ENCODE assay signal across 18 mouse cellular contexts in the genomic region with DNA sequence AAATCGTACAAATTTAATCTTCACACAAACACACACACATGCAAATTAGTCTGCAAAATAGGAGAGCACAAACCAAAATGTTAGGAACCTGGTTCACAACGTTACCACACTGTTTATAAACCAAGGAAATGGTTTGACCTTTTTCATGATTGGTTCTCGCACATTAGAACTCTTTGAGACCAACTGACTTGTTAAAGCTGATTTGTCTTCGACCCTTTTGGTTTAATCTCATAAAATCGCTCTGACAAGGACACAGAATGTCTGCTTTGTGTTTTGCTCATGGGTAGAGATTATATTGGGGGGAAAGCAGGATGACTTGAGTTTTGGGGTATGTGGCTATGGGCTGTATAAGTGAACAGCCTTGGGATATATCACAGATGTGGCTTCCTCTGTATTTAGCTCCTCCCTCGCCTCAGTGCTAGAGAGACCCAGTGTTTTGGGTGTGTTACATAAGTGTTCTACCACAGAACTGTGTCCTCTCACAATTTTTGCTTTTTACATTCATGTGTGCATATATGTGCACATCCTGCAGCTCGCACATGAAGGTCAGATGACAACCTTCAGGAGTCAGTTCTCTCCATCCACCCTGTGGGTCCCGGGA. TPM values are rescaled to one million over a fixed set of nuclear protein-coding genes. Genes with fewer than 3 reads are reported as not detected.
DNase-seq lines count a peak whose midpoint lies in the region; ATAC-seq lines count a peak whose summit lies in the region.
"Had no signal": no experiment of that assay in that cellular context is flagged by ENCODE, and none has a peak within 500 bp of the region (broad histone marks: within the 10 kb centered on the region; RNA-seq: fewer than 3 reads in every experiment).

No protein-coding gene starts in this region.

- peak; percentile 86 for ATAC-seq in activated CD4-positive, CD25-positive, alpha-beta regulatory T cell, adult 4 months
- peak; percentile 18; the same call in 1 of the 2 replicates for ATAC-seq in megakaryocyte-erythroid progenitor cell, adult 5-6 weeks (replicated peaks; ENCODE audit: low FRiP score, low TSS enrichment, poor library complexity, severe bottlenecking)
- ATAC-seq in erythroblast, adult 5-6 weeks (replicated peaks; ENCODE audit: low FRiP score, poor library complexity, severe bottlenecking), result no peak
- ATAC-seq: forebrain, embryonic 13.5 days; intestine, embryonic 15.5 days had no signal

- peak; percentile 9 for DNase-seq in thymus, postnatal 0 days (ENCODE audit: low spot score)
- DNase-seq in thymus, adult 18-20 months, result no peak
- DNase-seq in urinary bladder, adult 18-20 months (ENCODE audit: low spot score in 2 of 2), result no peak
- no peak for DNase-seq in lung, postnatal 10 days
- DNase-seq: cerebellum, adult 18-20 months; cerebellum, postnatal 25 days; embryo, embryonic 11 days; gastrocnemius, postnatal 36 days; heart, postnatal 36 days; kidney, adult 8-10 months; kidney, postnatal 14 days; liver; right cerebral cortex, postnatal 4 days had no signal

RNA-seq across cellular contexts. Expression of gene Abracl, which starts 35.2 kb away (rescaled TPM):
- 322 and 349 TPM in 2 replicates for polyA plus RNA-seq in thymus, postnatal 0 days (2015; fragmentation: Nextera tagmentation; extraction: Ambion mirVana)
- 100 to 1,000 TPM; 532 to 579 TPM for polyA plus RNA-seq in activated CD4-positive, CD25-positive, alpha-beta regulatory T cell, adult 4 months (2017; shearing (Covaris generic))
- 83.6 and 104 TPM in 2 replicates for total RNA-seq in megakaryocyte-erythroid progenitor cell, adult 5-6 weeks (2014; fragmentation: Nextera tagmentation)
- total RNA-seq in megakaryocyte-erythroid progenitor cell, adult 5-6 weeks (2017), result 129 and 168 TPM in 2 replicates
- 51.4 and 73.2 TPM in 2 replicates for total RNA-seq in erythroblast, adult 5-6 weeks (2015; ENCODE audit: low replicate concordance)
- total RNA-seq in erythroblast, adult 5-6 weeks (2017; ENCODE audit: low replicate concordance), result 48.9 and 55.5 TPM in 2 replicates

RNA-seq across cellular contexts. Expression of gene Heca, which starts 40.1 kb away (rescaled TPM):
- polyA plus RNA-seq in thymus, postnatal 0 days (2015; fragmentation: Nextera tagmentation; extraction: Ambion mirVana), result 5.5 and 6.7 TPM in 2 replicates
- 10 to 100 TPM; 21.3 to 22.3 TPM for polyA plus RNA-seq in activated CD4-positive, CD25-positive, alpha-beta regulatory T cell, adult 4 months (2017; shearing (Covaris generic))
- total RNA-seq in megakaryocyte-erythroid progenitor cell, adult 5-6 weeks (2014; fragmentation: Nextera tagmentation), result 12.5 and 30.4 TPM in 2 replicates
- total RNA-seq in megakaryocyte-erythroid progenitor cell, adult 5-6 weeks (2017), result 26.3 and 27.8 TPM in 2 replicates
- total RNA-seq in erythroblast, adult 5-6 weeks (2015; ENCODE audit: low replicate concordance), result 8.4 and 21.7 TPM in 2 replicates
- 19.4 and 21.9 TPM in 2 replicates for total RNA-seq in erythroblast, adult 5-6 weeks (2017; ENCODE audit: low replicate concordance)
